Mouse (Mus musculus): Measurements from ENCODE around the gene Supt6. TPM values are rescaled to one million over a fixed set of nuclear protein-coding genes. Genes with fewer than 3 reads are reported as not detected.
A peak's percentile ranks its signal among the peaks of the same experiment; 100 is the strongest.

The Supt6 gene
- polyA plus RNA-seq, 2 experiments: 7.4 to 8.4 TPM

- no peak overlapping the region for H3K27ac ChIP-seq
- DNase-seq (ENCODE audit: low read depth in 3 of 3, low spot score in 3 of 3) (no peak), ATAC-seq (ENCODE audit: insufficient read depth) (no peak)
- no peak overlapping the region for H3K9ac ChIP-seq (replicated peaks)
- H3K4me3 ChIP-seq (ENCODE audit: insufficient read depth in 1 of 2, low read depth in 2 of 2, low read length in 2 of 2): no peak overlapping the region
- no peaks in the 10 kb centered on the region for H3K9me3 ChIP-seq (ENCODE audit: control insufficient read depth, low read length)
- TF ChIP-seq CTCF (IDR thresholded peaks at IDR 0.05; ENCODE audit: low read depth) (peak; percentile 61), EP300 (IDR thresholded peaks at IDR 0.05; ENCODE audit: low read depth) (no peak)
- no peak overlapping the region for H3K4me2 ChIP-seq (ENCODE audit: low read depth)
- peaks cover 35 to 37% of the 10 kb centered on the region in 2 experiments for H3K4me1 ChIP-seq (replicated peaks; ENCODE audit: control insufficient read depth in 2 of 2, insufficient read depth in 2 of 2, low read length in 1 of 2)
- no peaks in the 10 kb centered on the region for H3K36me3 ChIP-seq (replicated peaks; ENCODE audit: control insufficient read depth, insufficient read depth, low read depth)
- H3K27me3 ChIP-seq (ENCODE audit: control insufficient read depth, insufficient read depth, low read length): no peaks in the 10 kb centered on the region
- 79% methylated on average over 16 of the region's 16 CpGs for WGBS (ENCODE audit: insufficient replicate concordance)
Observed at GRCm38 (mm10) chr11:78172034-78172747, 73.6 kb downstream of the Supt6 start.

- no peak for DNase-seq (ENCODE audit: low read depth in 3 of 3, low spot score in 3 of 3)
- H3K9ac ChIP-seq (replicated peaks): no peak overlapping the region
- no peak for ATAC-seq (ENCODE audit: insufficient read depth)
- 67% methylated on average over 4 of the region's 4 CpGs for WGBS (ENCODE audit: insufficient replicate concordance)
- no peaks in the 10 kb centered on the region for H3K9me3 ChIP-seq (ENCODE audit: control insufficient read depth, low read length)
- TF ChIP-seq EP300 (IDR thresholded peaks at IDR 0.05; ENCODE audit: low read depth) (no peak), CTCF (IDR thresholded peaks at IDR 0.05; ENCODE audit: low read depth) (peak; percentile 47)
- H3K27ac ChIP-seq: no peak overlapping the region
- peaks cover 40 to 44% of the 10 kb centered on the region in 2 experiments for H3K4me1 ChIP-seq (replicated peaks; ENCODE audit: control insufficient read depth in 2 of 2, insufficient read depth in 2 of 2, low read length in 1 of 2)
- no peaks in the 10 kb centered on the region for H3K36me3 ChIP-seq (replicated peaks; ENCODE audit: control insufficient read depth, insufficient read depth, low read depth)
- no peak overlapping the region for H3K4me3 ChIP-seq (ENCODE audit: insufficient read depth in 1 of 2, low read depth in 2 of 2, low read length in 2 of 2)
- no peaks in the 10 kb centered on the region for H3K27me3 ChIP-seq (ENCODE audit: control insufficient read depth, insufficient read depth, low read length)
- H3K4me2 ChIP-seq (ENCODE audit: low read depth): no peak overlapping the region
Observed at GRCm38 (mm10) chr11:78171328-78171727, 74.5 kb downstream of the Supt6 start.

GRCm38 (mm10) chr11:78170306-78170705, 75.5 kb downstream of the Supt6 start:
- no peaks in the 10 kb centered on the region for H3K36me3 ChIP-seq (replicated peaks; ENCODE audit: control insufficient read depth, insufficient read depth, low read depth)
- peak overlapping the region; percentile 3; the same call in 1 of the 2 replicates for H3K4me2 ChIP-seq (ENCODE audit: low read depth)
- peaks cover 42 to 50% of the 10 kb centered on the region in 2 experiments for H3K4me1 ChIP-seq (replicated peaks; ENCODE audit: control insufficient read depth in 2 of 2, insufficient read depth in 2 of 2, low read length in 1 of 2)
- TF ChIP-seq CTCF (IDR thresholded peaks at IDR 0.05; ENCODE audit: low read depth) (no peak), EP300 (IDR thresholded peaks at IDR 0.05; ENCODE audit: low read depth) (no peak)
- H3K4me3 ChIP-seq (ENCODE audit: insufficient read depth in 1 of 2, low read depth in 2 of 2, low read length in 2 of 2): no peak overlapping the region
- DNase-seq (ENCODE audit: low read depth in 3 of 3, low spot score in 3 of 3) (no peak), ATAC-seq (ENCODE audit: insufficient read depth) (no peak)
- H3K27me3 ChIP-seq (ENCODE audit: control insufficient read depth, insufficient read depth, low read length): no peaks in the 10 kb centered on the region
- H3K9me3 ChIP-seq (ENCODE audit: control insufficient read depth, low read length): no peaks in the 10 kb centered on the region
- peak overlapping the region; percentile 2; the same call in 1 of the 2 replicates for H3K27ac ChIP-seq
- H3K9ac ChIP-seq (replicated peaks): no peak overlapping the region
- 84% methylated on average over 15 of the region's 15 CpGs for WGBS (ENCODE audit: insufficient replicate concordance)

GRCm38 (mm10) chr11:78168541-78169468, 77.0 kb downstream of the Supt6 start:
- ATAC-seq (ENCODE audit: insufficient read depth): peak; percentile 65
- peak in 2 of 3 experiments; percentile 66 to 70 for DNase-seq (ENCODE audit: low read depth in 3 of 3, low spot score in 3 of 3)
- no peaks in the 10 kb centered on the region for H3K36me3 ChIP-seq (replicated peaks; ENCODE audit: control insufficient read depth, insufficient read depth, low read depth)
- peak overlapping the region; percentile 55 for H3K9ac ChIP-seq (replicated peaks)
- no peaks in the 10 kb centered on the region for H3K27me3 ChIP-seq (ENCODE audit: control insufficient read depth, insufficient read depth, low read length)
- peak overlapping the region; percentile 70 for H3K4me2 ChIP-seq (ENCODE audit: low read depth)
- 13% methylated on average over 19 of the region's 19 CpGs for WGBS (ENCODE audit: insufficient replicate concordance)
- no peaks in the 10 kb centered on the region for H3K9me3 ChIP-seq (ENCODE audit: control insufficient read depth, low read length)
- peaks cover 36 to 44% of the 10 kb centered on the region in 2 experiments for H3K4me1 ChIP-seq (replicated peaks; ENCODE audit: control insufficient read depth in 2 of 2, insufficient read depth in 2 of 2, low read length in 1 of 2)
- H3K27ac ChIP-seq: peak overlapping the region; percentile 71
- TF ChIP-seq EP300 (IDR thresholded peaks at IDR 0.05; ENCODE audit: low read depth): peak; percentile 80
- no peak for TF ChIP-seq CTCF (IDR thresholded peaks at IDR 0.05; ENCODE audit: low read depth)
- peak overlapping the region; percentile 52 to 69 for H3K4me3 ChIP-seq (ENCODE audit: insufficient read depth in 1 of 2, low read depth in 2 of 2, low read length in 2 of 2)

Data from liver, embryonic 14.5 days (tissue).